Mouse (Mus musculus) liver, embryonic 14.5 days (tissue): ENCODE measurements around the gene Tspan12.

ENCODE experiments used
- CTCF ChIP-seq: IDR thresholded peaks from 2 replicates; pipeline ENCODE4 v1.5.1; 2016; ENCODE audit warnings: antibody characterized with exemption, low read depth, control low read depth
- EP300 ChIP-seq: IDR thresholded peaks from 2 replicates; pipeline ENCODE4 v1.6.1; 2016; ENCODE audit warnings: antibody characterized with exemption, low read depth

- no peak for TF ChIP-seq CTCF
- TF ChIP-seq EP300: no peak
Observed at GRCm38 (mm10) chr6:21828437-21828836, 23.9 kb downstream of the Tspan12 start.
